Mouse (Mus musculus): ENCODE measurements around the gene Gmcl1.

Gmcl1 gene

DNA sequence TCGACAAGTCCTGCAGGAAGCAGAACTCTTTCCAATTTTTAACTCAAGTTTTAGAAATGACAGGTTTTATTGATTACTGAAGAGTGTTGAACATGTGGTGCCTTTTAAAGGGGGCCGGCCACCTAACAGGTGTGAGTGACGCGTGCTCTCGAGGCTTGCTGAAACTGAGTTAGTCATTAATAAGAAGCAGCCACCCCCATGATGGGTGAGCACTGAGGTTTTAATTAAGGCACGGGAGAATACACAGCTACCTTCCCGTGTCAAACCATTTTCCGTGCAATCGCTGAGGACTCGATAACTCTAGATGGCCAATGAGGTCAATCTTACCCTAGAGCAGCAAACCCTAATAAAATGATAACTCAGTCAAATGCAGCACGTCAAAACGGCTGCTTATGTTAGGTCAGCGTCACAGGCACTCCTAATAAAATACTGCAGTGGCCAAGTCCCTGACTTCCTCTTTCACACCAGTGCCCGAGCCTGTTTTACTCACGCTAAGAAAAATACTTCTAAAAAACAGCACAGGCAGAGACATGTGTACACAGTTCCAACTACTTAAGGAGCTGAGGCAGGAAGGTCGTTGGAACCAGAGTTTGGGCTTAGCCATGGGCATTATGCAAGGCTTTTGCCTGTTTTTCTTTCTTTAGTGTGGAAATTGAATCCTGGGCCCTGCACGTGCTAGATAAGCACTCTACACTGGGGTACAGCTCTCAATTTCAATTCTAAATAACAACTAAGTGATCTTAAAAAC lies 67.4 kb downstream of the Gmcl1 start:
- no peak for DNase-seq (ENCODE audit: low read depth in 2 of 2, low spot score in 2 of 2)

- no peak for DNase-seq (ENCODE audit: low read depth in 2 of 2, low spot score in 2 of 2)
Measured at GRCm38 (mm10) chr6:86665076-86665475, 68.1 kb downstream of the Gmcl1 start.

- no peak for DNase-seq (ENCODE audit: low read depth in 2 of 2, low spot score in 2 of 2)
Measured at GRCm38 (mm10) chr6:86660161-86660877, 72.9 kb downstream of the Gmcl1 start.

DNA sequence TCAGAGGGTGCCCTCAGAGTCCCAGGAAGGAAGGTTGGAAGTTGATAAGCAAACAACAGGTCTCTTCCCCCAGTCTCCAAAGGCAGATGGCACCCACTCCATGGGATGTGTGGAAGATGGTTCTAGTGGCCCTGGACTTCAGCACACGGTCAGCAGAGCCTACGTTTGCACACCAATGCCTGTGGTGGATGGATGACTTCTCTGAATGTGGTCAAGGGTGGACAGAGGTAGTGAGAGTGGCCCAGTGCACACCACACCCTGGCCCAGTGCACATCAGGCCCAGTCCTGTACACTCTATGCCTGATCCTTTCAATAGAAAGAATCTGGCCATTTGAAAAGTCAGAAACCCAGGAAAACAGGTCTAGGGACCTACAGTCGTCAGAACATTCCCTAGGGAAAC lies 74.7 kb downstream of the Gmcl1 start:
- DNase-seq (ENCODE audit: low read depth in 2 of 2, low spot score in 2 of 2), result no peak

DNA sequence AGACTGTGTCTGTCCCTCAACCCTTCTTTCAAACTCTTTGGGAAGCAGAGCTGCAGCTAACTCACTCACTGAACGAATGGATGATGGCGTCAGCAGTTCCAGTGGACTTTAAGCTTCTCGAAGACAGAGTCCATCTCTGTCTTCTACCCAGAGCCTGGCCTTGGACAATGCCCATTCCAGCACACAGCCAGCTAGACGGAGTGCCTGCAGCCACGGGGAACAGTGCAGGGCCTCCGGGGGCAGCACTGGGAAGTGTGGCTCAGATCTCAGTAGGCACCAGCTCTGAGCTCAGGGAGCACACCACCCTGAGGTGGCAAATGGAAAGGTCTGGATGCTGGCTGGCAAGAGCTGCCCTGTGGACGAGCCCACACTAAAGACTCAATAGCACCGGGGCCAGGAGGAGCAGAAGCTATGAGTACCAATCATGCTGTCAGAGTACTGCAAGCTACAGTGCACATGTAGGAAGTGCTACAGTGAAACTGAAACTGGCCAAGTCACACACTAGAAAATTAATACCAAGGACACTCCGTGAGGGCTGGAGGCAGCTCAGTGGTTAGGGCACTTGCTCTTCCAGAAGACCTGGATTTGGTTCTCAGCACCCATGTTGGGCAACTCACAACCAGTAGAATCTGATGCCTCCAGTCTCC lies 78.8 kb downstream of the Gmcl1 start:
- no peak for DNase-seq (ENCODE audit: low read depth in 2 of 2, low spot score in 2 of 2)

DNA sequence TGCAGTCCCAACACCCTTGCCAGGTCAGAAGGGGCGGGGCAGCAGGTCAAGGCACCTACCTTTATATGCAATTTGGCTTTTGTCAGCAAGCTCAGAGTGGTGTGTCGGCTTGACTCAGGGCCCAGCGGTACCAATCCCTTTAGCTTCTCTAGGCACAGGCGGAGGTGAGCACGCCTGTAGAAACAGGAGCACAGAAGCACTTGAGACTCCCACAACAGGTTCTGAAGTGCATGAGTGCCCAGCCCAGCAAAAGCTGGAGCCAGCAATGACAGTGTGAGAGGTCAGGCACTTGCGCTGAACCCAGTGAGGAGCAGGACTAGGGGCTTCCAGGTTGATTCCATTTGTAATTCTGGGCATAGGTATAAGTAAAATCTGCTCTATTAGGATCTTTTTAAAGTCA lies 80.2 kb downstream of the Gmcl1 start:
- DNase-seq (ENCODE audit: low read depth in 2 of 2, low spot score in 2 of 2), result no peak

DNA sequence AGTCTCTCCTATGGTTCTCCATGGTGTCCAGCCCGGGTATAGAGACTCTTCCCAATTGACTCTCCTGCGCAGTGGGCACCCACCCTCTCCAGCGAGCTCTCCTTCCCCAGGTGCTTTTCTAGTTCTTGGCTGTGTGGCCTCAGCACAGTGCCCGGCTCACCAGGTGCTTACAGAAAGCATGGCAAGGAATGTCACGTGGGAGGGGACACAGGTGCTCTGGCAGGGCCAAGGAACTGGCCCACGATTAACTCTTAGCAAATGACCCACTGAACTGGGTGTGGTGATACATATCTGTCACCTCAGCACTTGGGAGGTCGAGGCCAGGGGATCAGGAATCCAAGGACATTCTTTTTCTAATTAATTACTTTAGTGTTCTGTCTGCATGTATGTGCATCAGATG lies 87.0 kb downstream of the Gmcl1 start:
- no peak for DNase-seq (ENCODE audit: low read depth in 2 of 2, low spot score in 2 of 2)

GRCm38 (mm10) chr6:86645551-86645950 lies 87.6 kb downstream of the Gmcl1 start:
- no peak for DNase-seq (ENCODE audit: low read depth in 2 of 2, low spot score in 2 of 2)

DNA sequence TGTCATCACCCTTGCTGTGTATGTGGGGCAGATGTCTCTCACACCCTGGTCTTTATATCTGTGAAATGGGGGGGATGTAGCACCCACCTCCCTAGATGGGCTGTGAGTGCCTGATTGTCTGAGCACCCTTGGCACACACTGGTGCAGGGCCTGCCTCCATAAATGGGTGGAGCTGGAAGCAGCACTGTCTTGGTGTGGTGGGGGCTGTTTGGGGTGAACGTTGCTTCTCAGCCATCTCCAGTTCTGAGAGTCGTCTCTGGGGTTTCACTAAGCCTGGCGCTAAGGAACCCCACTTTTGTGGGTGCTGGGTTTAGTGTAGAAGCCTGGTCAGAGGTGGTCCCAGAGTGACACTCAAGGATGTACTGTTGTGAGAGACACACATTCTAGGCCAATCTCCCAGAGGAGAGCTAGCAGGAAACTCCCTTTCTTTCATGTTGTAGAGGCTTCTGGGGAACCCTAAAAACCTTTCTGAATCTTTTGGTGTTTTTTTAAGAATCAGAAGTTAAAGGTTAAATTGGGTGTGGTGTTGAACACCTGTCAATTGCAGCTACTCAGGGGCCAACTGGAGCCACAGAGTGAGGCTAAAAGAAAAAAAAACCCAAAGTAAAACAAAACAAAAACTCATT lies 88.3 kb downstream of the Gmcl1 start:
- DNase-seq (ENCODE audit: low read depth in 2 of 2, low spot score in 2 of 2), result no peak
